Mouse (Mus musculus) large intestine, adult 2 months (tissue): ENCODE data around the gene Ttc8. TPM values are rescaled to one million over a fixed set of nuclear protein-coding genes. Genes with fewer than 3 reads are reported as not detected.

Experiments used
- DNase-seq: peaks from one replicate; pipeline ENCODE4 v3.0.0-alpha.2; 2012; ENCODE audit warnings: low read depth, low spot score
- WGBS: fragments of 180-500 bp; shearing (Covaris S2); methylation state at CpG from one replicate; pipeline ENCODE4 v1.1.7; 2018; 5-methylcytosine and 5-hydroxymethylcytosine counted together
- polyA plus RNA-seq: library from polyadenylated mRNA; depleted of rRNA; stranded (reverse); fragments of >200 nt; gene quantifications from 2 replicates; pipeline ENCODE4 v1.2.3, GENCODE M21; 2012

Gene Ttc8
- polyA plus RNA-seq, 1 experiment: 2.9 TPM

DNA sequence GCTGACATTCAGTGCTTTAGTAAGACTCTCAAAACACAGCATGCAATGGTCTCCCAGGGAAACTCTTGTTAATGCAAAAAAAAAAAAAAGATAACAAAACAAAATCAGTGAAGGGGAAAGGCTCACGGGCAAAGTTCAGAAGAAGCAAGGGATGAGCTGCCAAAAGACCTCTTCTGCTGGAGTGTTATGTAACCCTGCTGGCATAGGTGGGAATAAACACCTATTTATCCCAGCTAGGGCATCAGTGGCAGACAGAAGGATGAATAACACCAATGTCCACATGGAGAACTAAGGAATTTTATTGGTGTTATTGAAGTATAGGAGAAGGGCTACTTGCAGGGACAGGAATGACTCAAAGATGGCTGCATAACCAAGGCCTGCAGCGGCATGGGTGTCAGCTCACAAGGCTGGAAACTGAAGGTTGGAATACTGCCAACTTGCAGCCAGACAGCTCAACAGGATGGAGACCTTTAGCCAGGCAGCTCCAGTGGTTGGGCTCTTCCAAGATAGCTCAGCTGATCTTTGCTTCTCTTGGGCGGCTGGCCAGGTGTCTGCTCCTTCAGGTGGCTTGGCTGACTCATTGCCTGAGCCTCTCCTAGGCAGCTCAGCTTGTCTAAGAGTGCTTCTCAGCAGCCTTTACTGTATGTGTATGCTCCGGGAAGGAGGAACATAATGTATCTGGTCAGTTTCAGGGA is 45.2 kb downstream of the Ttc8 start:
- no peak for DNase-seq
- WGBS: 61% methylated on average over 4 of the region's 4 CpGs

DNA sequence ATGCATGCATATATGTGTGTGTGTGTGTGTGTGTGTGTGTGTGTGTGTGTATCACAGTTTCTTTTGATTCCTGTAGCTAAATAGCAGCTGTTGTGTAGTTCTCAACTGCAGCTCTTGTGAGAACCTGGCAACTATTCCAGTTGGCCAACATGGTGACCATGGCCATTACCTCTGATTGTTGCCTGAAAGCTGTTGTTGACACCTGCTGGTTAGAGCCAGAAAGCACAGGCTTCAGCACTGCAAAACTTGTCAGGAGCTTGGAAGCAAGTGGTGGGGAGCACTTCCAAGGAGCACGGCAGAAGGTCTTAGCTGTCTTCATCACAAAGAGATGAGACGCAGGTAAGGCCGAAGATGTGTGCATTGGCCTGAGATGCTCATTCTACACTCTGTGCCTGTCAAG is 51.9 kb downstream of the Ttc8 start:
- DNase-seq: no peak
- WGBS: 97% methylated on average over 3 of the region's 3 CpGs

DNA sequence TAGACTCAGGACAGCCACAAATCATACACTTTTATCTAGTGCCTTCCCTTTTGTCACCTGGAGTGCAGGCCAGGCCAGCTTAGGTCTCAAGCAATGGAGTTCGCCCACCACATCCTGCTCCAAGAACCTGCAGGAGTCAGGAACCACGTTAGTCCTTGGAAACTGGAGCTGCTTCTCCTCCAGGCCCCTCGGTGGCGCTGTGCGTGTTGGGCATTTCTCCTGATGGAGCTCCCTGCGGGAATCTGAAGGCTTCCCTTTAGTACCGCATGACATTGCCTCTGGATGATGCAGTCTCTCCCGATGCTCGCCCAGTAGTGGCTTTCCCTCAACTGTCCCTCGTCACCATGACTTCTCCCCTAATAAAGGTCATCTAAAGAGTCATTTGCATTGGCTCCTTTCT is 53.1 kb downstream of the Ttc8 start:
- no peak for DNase-seq
- WGBS: 83% methylated on average over 10 of the region's 10 CpGs

DNA sequence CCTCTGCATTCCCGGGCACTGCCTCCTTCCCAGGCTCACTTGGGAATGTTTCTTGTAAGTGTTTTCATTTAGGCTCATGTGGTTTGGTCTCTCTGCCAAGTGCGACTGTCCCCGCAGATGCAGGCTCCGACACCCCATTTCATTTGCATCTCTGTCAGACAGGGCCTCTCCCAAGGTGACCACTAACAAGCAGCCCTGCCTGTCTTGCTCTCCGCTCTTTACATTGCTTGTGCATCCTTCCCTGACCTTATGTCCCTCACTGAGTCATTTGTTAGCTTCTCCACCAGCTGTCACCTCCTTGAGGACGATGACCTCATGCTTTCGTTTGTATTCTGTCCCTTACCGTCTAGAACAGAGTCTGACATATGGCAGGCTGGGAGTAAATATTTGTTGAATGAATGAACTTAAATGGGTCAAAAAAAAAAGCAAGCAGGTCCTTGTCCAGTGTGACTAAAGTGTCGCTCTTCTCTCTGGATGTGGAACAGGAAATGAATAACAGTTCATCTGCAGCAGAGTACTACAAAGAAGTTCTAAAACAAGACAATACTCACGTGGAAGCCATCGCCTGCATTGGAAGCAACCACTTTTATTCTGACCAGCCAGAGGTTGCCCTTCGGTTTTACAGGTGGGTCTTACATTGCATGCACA is 53.9 kb downstream of the Ttc8 start:
- peak; percentile 18 for DNase-seq
- 53% methylated on average over 12 of the region's 12 CpGs for WGBS

DNA sequence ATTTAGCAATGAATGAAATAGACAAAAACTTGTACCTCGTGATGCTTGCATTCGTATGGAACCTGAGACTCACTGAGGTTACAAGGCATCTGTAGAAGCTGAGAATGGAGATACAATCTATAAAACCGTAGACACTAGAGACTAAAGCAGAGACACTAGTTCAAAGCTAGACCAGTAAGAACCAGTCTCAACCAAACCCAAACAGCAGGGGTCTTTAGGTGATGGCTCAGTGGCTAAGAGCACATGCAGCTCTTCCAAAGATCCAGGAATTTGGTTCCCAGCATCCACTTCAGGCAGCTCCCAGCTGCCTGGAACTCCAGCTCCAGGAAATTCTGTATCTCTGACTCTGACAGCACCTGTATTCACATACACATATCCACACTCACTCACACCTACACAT is 60.7 kb downstream of the Ttc8 start:
- WGBS: 93% methylated on average over 3 of the region's 3 CpGs
- no peak for DNase-seq

DNA sequence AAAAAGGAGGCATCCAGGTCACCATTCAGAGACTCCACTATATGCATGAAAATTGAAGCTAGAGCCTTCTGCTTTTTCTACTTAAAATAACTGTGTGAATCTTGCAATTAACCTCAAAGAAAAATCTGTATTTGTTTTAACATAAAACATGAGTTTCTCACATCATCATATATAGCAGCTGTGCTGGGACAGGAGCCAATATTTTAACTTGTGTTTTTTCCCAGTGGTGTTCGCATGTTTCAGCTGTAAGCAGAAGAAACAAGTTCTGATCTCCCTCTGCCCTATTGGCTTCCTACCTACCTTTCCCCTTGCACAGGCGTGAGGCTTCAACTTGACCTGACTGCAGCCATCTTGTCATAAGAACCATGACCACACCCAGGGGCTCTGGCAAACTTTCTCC is 64.4 kb downstream of the Ttc8 start:
- no peak for DNase-seq

DNA sequence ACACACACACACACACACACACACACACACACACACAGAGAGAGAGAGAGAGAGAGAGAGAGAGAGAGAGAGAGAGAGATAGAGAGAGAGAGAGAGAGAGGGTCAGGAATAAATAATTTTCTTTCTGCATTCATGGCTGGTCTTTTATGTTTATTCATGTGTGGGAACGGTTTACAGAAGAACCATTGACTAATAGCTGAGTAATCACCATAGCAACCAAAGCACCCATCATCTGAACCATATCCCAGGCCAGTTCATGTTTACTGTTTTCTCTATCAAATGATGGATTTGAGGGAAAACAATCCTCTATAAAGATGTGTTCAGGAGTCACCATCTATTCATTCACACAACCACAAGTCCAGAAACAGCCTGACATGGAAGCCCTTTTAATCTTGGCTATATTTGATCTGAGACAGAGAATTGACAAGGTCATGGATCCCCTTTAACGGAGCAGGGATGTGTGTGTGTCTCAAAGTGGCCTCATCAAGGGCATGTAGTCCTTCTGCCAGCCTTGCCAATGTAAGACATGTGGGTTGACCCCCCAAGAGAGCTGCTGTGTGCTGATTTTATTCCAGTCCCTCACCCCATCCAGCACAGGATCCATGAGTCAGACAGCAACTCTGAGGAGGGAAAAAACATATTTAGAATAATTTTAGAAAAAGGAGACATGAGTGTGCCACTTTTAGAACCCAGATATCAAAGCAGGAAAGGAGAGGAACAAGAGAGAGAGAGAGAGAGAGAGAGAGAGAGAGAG is 70.9 kb downstream of the Ttc8 start:
- no peak for DNase-seq
- WGBS: 59% methylated on average over 2 of the region's 2 CpGs

More for the DNA sequence above, 64.4 kb downstream of the Ttc8 start:
- 86% methylated on average over 2 of the region's 2 CpGs for WGBS

DNA sequence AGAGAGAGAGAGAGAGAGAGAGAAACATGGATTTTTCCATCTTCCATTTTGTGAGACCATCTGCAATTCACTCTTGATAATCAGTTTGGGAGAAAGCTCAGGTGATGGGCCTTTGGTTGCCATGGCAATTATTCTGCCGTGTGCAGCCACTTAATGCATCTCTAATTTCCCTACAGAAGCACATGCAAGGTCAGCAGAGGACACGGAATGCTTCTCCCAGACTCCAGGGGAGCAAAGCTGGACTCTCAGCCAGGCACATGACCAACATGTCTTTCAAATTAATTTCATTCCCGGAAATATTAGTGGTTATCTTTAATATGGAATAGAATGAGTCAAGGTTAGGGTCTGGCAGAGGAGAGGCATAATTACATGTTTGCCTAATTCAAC is 71.4 kb downstream of the Ttc8 start:
- no peak for DNase-seq
- WGBS: 85% methylated on average over 3 of the region's 3 CpGs

DNA sequence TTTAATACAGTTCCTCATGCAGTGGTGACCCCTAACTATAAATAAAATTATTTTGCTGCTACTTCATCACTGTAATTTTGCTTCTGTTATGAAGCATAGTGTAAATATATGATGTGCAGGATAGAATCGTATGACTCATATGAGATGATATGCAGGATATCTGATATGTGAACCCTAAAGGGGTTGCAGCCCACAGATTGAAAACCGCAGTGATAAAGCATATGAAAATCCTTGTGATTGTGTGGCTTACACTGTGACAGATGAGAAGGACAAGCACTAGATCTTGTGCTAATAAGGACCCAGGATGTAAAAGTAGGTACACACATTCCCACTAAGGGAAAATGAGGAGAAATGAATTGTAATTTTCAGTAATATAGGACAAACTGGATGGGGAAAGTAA is 73.4 kb downstream of the Ttc8 start:
- 89% methylated on average over 2 of the region's 2 CpGs for WGBS

DNA sequence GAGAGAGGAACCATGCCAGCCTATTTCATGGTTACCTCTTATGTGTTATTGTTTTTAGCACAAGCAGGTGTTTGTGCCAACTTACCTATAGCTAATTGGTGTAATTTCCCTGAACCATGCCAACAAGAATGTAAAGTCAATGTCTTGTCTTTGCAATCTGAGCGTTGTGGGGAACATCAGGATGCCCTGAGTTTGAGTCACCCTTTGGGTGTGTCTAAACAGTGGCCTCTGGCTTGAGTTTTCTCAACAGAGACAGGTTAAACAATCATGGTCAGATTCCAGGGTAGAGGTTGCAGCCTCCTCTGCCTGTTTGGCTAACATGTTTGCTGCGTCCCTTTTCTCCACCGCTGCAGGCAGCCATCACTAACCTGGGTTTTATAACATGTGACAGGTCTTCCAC is 74.0 kb downstream of the Ttc8 start:
- 68% methylated on average over 3 of the region's 3 CpGs for WGBS
- DNase-seq: no peak

More for the DNA sequence above, 73.4 kb downstream of the Ttc8 start:
- no peak for DNase-seq

DNA sequence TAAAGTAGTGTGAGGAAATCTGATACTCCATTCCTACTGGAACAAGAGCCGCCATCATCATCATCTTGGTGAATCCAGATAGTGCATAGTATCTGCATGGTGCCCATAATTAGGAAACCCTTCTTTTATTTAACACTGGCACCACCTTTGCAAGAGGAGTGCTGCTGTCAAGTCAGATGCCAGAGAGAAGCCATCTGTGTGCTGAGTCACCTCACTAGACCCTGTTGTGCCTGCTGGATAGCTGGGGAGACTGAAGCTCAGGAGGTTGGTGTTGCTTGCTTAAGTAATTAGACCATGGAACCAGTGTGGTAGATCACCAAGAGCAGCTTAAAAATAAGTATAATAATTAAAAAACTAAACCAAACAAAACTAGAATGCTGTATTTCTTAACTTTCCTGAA is 75.5 kb downstream of the Ttc8 start:
- no peak for DNase-seq
- WGBS: 85% methylated on average over 1 of the region's 1 CpGs

DNA sequence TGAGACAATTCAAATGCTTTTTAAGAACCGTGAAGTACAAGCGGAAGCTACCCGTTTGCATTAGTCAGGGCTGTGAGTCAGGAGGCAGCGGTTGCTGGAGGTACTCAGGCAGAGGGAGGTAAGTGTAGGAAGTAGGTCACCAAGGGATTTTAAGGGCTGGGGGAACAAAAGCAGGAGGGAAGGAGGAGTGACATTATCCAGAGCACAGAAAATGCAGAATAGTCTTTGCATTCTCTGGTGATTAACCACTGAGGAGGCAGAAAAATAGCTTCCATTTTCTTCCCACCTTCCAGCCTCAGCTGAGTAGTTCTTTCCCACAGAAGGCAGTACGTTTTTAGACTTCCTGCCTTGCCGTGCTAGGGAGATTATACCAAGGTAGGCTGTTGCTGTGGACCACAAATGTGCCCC is 76.2 kb downstream of the Ttc8 start:
- 34% methylated on average over 6 of the region's 6 CpGs for WGBS
- DNase-seq: no peak

DNA sequence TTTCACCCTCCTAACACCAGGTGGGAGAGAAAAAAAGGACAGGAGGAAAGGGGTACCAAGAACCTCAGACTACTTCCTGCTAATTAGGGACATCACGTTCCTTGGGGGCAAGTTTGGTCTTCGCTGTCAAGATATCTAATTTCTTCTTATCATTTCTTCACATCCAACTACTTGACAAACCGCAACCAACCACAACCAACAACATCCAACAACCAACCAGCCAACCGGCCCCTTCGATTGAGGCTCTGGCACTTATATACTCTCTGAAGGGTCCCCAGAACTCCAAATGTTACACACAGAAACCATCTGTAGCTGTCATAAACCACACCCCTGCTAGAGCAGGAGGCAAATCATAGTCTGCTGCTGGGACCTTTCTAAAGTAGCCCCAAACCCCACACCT is 76.7 kb downstream of the Ttc8 start:
- no peak for DNase-seq
- WGBS: 82% methylated on average over 5 of the region's 5 CpGs

DNA sequence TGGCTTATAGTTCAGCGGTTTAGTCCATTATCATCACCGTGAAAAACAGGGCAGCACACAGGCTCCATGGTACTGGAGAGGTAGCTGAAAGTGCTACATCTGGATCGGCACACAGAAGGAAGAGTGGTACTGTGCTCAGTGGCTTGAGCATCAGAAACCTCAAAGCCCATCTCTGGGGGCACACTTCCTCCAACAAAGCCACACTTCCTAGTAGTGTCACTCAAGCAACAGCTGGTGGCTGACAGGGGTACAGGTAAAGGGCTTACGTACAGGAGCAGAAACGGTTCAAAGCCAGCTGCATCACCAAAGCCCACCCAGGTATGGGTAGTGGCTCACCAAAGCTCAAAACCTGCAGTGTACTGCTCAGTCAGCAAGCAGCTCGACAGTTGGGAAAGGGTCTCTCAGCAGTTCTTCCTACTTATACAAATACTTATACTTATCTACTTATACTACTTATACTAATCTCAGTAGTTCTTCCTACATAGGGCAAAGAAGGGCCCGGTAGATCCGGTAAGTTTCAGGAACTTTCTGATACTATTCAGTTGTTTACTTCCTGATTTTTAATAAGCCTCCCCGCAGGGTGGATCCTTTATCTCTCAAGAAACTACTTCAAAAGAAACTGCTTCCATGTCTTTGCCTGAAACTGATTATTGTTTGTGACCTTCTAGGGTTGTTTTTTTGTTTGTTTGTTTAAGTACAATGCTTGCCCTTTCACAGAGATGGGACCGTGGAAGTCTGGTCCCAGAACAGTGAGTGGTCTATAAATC is 78.5 kb downstream of the Ttc8 start:
- DNase-seq: no peak
- WGBS: 75% methylated on average over 10 of the region's 10 CpGs

DNA sequence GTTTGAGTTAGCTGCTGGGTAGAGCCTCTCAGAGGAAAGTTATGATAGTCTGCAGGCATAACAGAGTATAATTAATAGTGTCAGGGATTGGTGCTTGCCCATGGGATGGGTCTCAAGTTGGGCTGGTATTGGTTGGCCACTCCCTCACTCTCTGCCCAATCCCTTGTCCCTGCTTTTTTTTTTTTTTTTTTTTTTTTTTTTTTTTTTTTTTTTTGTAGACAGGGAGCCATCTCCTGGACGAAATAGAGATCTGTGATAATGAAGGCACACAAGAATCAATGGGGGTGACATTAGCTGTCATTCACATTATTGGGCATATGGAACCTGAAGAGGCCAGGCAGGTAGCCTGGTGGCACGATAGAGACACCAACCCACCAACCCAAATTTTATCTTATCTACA is 79.9 kb downstream of the Ttc8 start:
- no peak for DNase-seq
- WGBS: 72% methylated on average over 2 of the region's 2 CpGs

DNA sequence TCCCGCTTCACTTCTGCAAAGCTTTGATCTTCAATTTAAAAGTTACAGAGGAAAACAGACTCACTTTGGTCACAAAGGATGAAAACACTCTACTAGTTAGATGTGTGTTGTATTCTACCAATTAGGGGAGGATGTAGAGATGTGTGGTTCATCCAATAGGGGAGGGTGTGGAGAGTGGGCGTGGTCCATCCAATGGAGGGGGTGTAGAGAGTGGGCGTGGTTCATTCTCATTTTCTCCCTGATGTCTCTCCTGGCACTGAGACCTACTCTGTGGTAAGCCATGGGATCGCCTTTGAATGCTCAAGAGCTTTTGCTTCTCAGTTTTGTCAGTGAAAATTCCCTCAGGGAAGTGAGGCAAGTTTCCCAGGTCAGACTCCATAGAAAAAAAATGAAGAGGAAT is 82.7 kb downstream of the Ttc8 start:
- DNase-seq: no peak
- 60% methylated on average over 4 of the region's 4 CpGs for WGBS

DNA sequence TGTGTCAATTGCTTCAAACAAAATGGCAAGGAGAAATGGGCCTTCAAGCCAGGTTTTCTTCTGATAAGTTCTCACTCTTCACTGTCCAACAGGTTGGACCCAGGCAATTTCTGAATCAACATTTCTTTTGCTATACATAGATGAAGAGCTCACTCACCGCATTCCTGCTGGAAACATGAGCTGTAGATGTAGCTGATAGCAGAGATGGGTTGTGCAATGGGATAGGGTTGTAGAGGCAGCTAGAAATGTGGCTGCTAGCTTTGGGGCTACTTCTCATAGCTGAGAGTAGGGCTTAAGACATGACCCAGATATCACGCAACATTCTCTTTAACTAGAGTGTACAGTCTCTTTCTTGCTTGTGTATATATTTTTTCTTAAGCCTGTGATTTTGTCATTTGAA is 84.4 kb downstream of the Ttc8 start:
- no peak for DNase-seq
- WGBS: 87% methylated on average over 2 of the region's 2 CpGs

DNA sequence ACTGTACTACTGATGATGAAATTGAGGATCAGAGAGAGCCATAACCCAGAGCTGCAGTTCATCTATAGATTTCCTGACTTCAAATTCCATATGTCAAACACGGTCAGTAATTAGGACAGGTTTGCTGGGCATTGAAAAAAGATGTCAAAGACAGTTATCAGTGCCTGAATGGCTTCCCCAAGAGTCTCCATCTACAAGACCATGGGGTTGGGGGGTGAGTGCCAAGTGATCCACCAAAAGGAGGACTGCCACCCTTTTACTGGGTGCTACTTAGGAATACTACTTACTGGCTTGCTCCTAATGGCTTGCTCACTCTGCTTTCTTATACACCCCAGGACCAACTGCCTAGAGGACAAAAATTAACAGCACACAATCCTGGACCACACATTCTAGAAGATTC is 88.4 kb downstream of the Ttc8 start:
- WGBS: 89% methylated on average over 1 of the region's 1 CpGs
- DNase-seq: no peak

DNA sequence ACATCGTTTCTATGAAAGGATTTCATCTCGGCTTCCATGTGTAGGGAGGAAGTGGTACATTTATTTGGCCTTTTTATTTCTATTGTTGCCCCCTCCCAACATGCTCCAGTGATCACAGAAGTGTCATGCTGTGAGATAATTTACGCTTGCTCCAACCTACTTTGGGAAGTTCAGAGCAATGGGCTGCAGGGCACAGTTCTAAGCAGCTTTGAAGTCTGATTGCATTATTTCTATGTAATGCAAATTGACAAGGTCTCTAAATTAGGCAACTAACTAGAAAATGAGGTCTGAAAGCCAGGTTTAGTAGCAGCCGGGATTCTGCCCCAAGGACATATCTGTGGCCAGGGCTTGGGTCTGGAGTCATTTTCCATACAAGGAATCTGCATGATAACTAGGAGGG is 89.1 kb downstream of the Ttc8 start:
- WGBS: 70% methylated on average over 4 of the region's 4 CpGs
- no peak for DNase-seq

DNA sequence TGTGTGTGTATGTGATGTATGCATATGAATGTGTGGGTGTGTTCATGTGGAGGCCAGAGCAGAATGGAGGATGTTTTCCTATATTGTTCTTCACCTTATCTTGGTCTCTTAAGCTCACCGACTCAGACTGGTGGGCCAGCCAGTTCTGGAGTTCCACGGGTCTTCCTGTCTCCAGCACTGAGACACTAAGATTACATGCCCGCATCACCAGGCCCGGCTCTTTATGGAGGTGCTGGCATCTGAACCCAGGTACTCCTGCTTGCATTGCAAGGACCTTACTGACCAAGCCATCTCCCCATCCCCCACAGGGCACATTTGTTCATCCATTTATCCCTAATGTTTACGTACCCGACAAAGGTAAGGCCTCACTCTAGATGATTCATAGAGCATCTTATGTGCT is 89.7 kb downstream of the Ttc8 start:
- DNase-seq: no peak
- 82% methylated on average over 6 of the region's 6 CpGs for WGBS
